Mouse (Mus musculus) thymus, postnatal 10 days (tissue): ENCODE data around the gene Prl2c5.
"Not testable (repeated sequence)": the region's sequence is repeated elsewhere in the genome, so short reads cannot be mapped to it uniquely, and the experiment has no call there.

Source experiments
- DNase-seq, 2 experiments: peaks; one replicate each; pipeline ENCODE4 v3.0.0; 2021; ENCODE audit warnings: low spot score in 2 of 2

Prl2c5 gene

GRCm38 (mm10) chr13:13182415-13182814, at the start of gene Prl2c5:
Prl2c5 (plus strand) TSS chr13:13182715.
- not testable (repeated sequence) for DNase-seq

DNA sequence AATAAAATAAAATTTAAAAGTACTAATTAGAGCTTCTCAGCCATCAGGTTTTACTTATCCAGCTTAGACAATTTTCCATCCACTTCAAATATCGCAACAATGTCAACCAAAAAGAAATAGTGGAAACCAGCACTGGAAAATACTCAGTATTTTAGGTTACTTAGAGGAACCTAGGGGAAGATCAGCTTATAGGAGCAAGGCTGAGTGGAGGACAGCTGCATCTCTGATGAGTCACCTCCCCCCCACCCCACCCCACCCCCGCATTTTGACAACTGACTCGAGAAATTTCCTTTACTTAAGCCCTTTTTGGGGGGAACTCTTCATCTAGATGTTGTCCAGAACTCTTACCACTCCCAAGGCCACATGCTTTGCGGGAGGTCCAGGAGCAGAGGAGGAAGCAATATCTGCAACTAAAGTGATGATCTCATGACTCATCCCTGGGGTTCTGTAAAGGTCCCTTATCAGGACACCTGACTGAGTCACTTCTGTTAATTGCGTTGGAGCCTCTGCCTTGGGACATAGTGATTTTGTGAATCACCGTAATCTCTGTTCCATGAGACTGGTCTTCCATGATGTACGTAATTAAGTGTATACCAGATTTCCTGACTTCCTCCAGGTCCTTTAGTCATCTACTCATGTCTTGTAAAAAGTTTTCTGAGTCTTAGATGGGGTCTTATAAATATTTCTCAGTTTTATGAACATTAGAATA, 19.6 kb upstream of the Prl2c5 start:
- DNase-seq = not testable (repeated sequence)

DNA sequence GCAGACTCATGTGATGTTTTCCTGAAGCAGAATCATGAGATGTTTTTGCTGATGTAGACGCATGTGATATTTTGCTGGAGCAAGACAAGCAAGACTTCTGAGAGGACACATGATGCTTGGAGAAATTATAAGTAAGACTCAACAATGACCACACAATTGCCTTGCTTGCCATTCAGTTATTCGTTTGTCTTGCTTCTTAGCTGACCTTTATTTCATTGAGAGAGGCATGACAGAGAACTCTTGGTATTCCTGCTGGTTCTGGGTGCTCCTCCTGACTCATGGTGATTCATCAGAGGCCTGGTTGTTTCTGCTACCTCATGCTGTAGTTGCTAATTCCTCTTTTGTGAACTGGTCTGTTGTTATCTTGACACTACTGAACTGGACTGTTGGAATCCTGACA, 13.9 kb upstream of the Prl2c5 start:
- DNase-seq = not testable (repeated sequence)

DNA sequence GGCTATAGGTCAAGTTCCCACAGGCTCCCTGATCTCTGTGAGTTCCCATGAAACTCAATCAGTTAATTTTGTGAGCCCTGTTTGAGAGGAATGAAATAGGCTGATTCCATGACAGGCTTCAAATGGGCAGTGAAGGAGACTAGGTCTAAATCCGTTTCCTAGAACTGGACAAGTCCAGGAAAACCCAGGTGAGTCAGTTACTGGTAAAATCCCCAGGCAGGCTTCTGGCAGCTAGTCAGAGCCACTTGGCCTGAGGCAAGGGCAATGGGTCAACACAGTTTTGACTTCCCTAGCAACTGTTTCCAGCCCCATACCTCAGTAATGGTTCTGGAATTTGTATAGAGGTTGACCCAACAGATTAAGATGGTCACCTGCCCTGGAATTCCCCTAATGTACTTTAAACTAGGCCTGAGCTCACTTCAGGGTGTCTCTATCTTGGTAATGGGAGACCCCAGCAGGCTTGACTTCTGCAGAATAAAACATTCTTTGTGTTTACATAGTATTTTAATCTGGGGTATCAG, 8.8 kb upstream of the Prl2c5 start:
- not testable (repeated sequence) for DNase-seq

DNA sequence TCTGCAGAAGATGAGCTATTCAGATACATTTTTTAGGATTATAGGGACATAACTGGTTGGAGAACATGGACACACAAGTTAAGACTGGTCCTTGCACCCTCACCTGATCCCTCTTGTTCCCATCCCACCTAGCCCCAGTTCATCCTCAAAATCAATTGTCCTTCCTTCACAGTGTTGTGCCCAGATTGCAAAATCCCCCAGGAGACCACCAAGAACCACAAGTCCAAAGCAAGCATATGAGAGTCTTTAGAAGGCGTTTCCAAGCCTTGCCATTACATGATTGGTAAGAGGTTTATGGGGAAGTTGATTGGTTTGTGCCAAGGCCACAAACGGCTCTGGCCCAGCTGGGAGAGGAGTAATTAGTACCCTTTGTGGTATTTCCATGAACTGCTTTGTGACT, 6.8 kb upstream of the Prl2c5 start:
- not testable (repeated sequence) for DNase-seq

- not testable (repeated sequence) for DNase-seq
Observed at GRCm38 (mm10) chr13:13211168-13211567, 28.7 kb downstream of the Prl2c5 start.

GRCm38 (mm10) chr13:13216363-13216762, 33.8 kb downstream of the Prl2c5 start:
- DNase-seq = not testable (repeated sequence)

- not testable (repeated sequence) for DNase-seq
Observed at GRCm38 (mm10) chr13:13220231-13220630, 37.7 kb downstream of the Prl2c5 start.

DNA sequence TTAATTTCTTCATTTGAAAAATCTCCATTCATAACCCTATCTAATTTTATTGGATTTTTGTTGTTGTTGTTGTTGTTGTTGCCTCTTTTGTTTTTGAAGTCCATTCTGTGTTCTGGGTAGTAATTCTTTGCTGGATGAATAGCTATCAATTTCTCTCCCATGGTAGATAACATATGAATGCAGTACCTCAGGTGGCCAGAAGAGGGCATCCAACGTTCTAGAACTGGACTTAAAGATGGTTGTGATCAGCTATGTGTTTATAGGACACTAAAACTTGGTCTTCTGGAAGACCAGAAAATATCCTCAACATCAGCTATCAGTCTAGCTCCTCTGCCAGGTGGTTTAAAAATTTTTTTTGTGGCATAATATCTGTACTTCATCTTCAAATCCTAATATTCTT, 54.9 kb downstream of the Prl2c5 start:
- DNase-seq = peak in 1 of 2 experiments; percentile 26
